Mouse (Mus musculus) heart, embryonic 14.5 days (tissue): ENCODE data around the gene Fdx1l. TPM values are rescaled to one million over a fixed set of nuclear protein-coding genes. Genes with fewer than 3 reads are reported as not detected.
A peak's percentile ranks its signal among the peaks of the same experiment; 100 is the strongest.

Experiments used
- ATAC-seq: fragments of 200-750 bp; cut with Nextera tagmentation; 2 replicates; pipeline ENCODE4 v1.8.0; 2017; ENCODE audit warnings: low read depth, moderate TSS enrichment; ENCODE audit not compliant: insufficient number of reproducible peaks, insufficient read depth, low FRiP score
- H3K27ac ChIP-seq, 2 experiments: fragments of 200-500 bp in 1 of 2; fragments of 300-500 bp in 1 of 2; sonication (generic) in 1 of 2; replicated peaks in 1 of 2; 2 replicates each; pipeline ENCODE4 v1.5.1; 2012 to 2014; ENCODE audit warnings: low read depth in 2 of 2, low read length in 2 of 2, control low read depth in 1 of 2, mild to moderate bottlenecking in 1 of 2, mixed read lengths in 1 of 2; ENCODE audit not compliant: control insufficient read depth in 1 of 2, insufficient read depth in 1 of 2
- H3K27me3 ChIP-seq: fragments of 300-500 bp; sonication (generic); 2 replicates; pipeline ENCODE4 v1.6.1; 2014; ENCODE audit warnings: mild to moderate bottlenecking, low read length, control low read depth; ENCODE audit not compliant: control insufficient read depth, insufficient read depth
- H3K36me3 ChIP-seq: fragments of 300-500 bp; sonication (generic); 2 replicates; pipeline ENCODE4 v1.6.1; 2014; ENCODE audit warnings: mild to moderate bottlenecking, control low read depth, low read length, mixed read lengths; ENCODE audit not compliant: control insufficient read depth, insufficient read depth
- H3K4me1 ChIP-seq, 2 experiments: fragments of 200-500 bp in 1 of 2; fragments of 300-500 bp in 1 of 2; sonication (generic) in 1 of 2; 2 replicates each; pipeline ENCODE4 v1.6.1; 2012 to 2014; ENCODE audit warnings: low read length in 2 of 2, control low read depth in 1 of 2, mixed read lengths in 1 of 2; ENCODE audit not compliant: control insufficient read depth in 2 of 2, insufficient read depth in 2 of 2
- H3K4me2 ChIP-seq: fragments of 300-500 bp; sonication (generic); 2 replicates; pipeline ENCODE4 v1.6.1; 2014; ENCODE audit warnings: mild to moderate bottlenecking, low read length
- H3K4me3 ChIP-seq, 2 experiments: fragments of 200-500 bp in 1 of 2; fragments of 300-500 bp in 1 of 2; sonication (generic) in 1 of 2; 2 replicates each; pipeline ENCODE4 v1.5.1; 2012 to 2014; ENCODE audit warnings: low read length in 2 of 2, mild to moderate bottlenecking in 2 of 2, control low read depth in 1 of 2, low read depth in 1 of 2, moderate library complexity in 1 of 2; ENCODE audit not compliant: control insufficient read depth in 1 of 2, insufficient read depth in 1 of 2
- H3K9ac ChIP-seq: fragments of 300-500 bp; sonication (generic); 2 replicates; pipeline ENCODE4 v1.6.1; 2014; ENCODE audit warnings: mild to moderate bottlenecking, low read length
- H3K9me3 ChIP-seq: fragments of 300-500 bp; sonication (generic); 2 replicates; pipeline ENCODE4 v1.6.1; 2016; ENCODE audit warnings: low read length, control low read depth; ENCODE audit not compliant: control insufficient read depth
- WGBS: fragments of 180-500 bp; shearing (Covaris S2); extraction: QIAGEN DNeasy Blood & Tissue Kit; methylation state at CpG from one replicate; pipeline ENCODE4 v1.1.7; 2014; 5-methylcytosine and 5-hydroxymethylcytosine counted together
- polyA plus RNA-seq: library from polyadenylated mRNA; unstranded; fragments of >200 nt; fragmentation: Nextera tagmentation; extraction: Ambion mirVana; gene quantifications from 2 replicates; pipeline ENCODE4 v1.2.1, GENCODE M21; 2014

Gene Fdx1l
- polyA plus RNA-seq, 1 experiment from 2014 or later, result 50.8 TPM

GRCm38 (mm10) chr9:21028560-21029110 is 44.8 kb downstream of the Fdx1l start:
- no peak for ATAC-seq
- Histone ChIP-seq H3K27me3 (peaks cover 32% of the 10 kb centered on the region), H3K36me3 (0 out of 2 replicates have a peak, but pooled peaks cover 6% of the 10 kb centered on the region), H3K4me2 (0 out of 2 replicates have a peak overlapping the region, but pooled peaks have one; percentile 83), H3K27ac (no peak overlapping the region), H3K4me3 (no peak overlapping the region), H3K4me1 (peaks cover 23 to 38% of the 10 kb centered on the region in 2 experiments), H3K9ac (no peak overlapping the region), H3K9me3 (no peaks in the 10 kb centered on the region)
- WGBS, result 74% methylated on average over 6 of the region's 6 CpGs

GRCm38 (mm10) chr9:21027774-21028290 is 45.6 kb downstream of the Fdx1l start:
- Histone ChIP-seq H3K9ac (no peak overlapping the region), H3K27me3 (peaks cover 24% of the 10 kb centered on the region), H3K4me3 (no peak overlapping the region), H3K4me1 (peaks cover 18 to 30% of the 10 kb centered on the region in 2 experiments), H3K4me2 (no peak overlapping the region), H3K36me3 (0 out of 2 replicates have a peak, but pooled peaks cover 6% of the 10 kb centered on the region), H3K27ac (no peak overlapping the region), H3K9me3 (no peaks in the 10 kb centered on the region)
- WGBS, result 59% methylated on average over 8 of the region's 8 CpGs
- no peak for ATAC-seq

- ATAC-seq, result no peak
- Histone ChIP-seq H3K4me1 (peaks cover 16 to 20% of the 10 kb centered on the region in 2 experiments), H3K36me3 (0 out of 2 replicates have a peak, but pooled peaks cover 6% of the 10 kb centered on the region), H3K9ac (no peak overlapping the region), H3K27me3 (peaks cover 14% of the 10 kb centered on the region), H3K4me2 (no peak overlapping the region), H3K27ac (no peak overlapping the region), H3K9me3 (no peaks in the 10 kb centered on the region), H3K4me3 (no peak overlapping the region)
- WGBS, result 78% methylated on average over 12 of the region's 12 CpGs
These were observed 46.6 kb downstream of the Fdx1l start for GRCm38 (mm10) chr9:21026849-21027248.

GRCm38 (mm10) chr9:21025258-21025810 is 48.1 kb downstream of the Fdx1l start:
- Histone ChIP-seq H3K4me2 (no peak overlapping the region), H3K4me3 (no peak overlapping the region), H3K9me3 (no peaks in the 10 kb centered on the region), H3K4me1 (peaks cover 11 to 13% of the 10 kb centered on the region in 2 experiments), H3K27me3 (peaks cover 10% of the 10 kb centered on the region), H3K9ac (no peak overlapping the region), H3K36me3 (peaks cover 6% of the 10 kb centered on the region; the same call in 1 of the 2 replicates), H3K27ac (no peak overlapping the region)
- WGBS, result 61% methylated on average over 19 of the region's 19 CpGs
- no peak for ATAC-seq

- ATAC-seq, result no peak
- Histone ChIP-seq H3K9me3 (no peaks in the 10 kb centered on the region), H3K27ac (no peak overlapping the region), H3K4me3 (no peak overlapping the region), H3K9ac (no peak overlapping the region), H3K36me3 (peaks cover 6% of the 10 kb centered on the region; the same call in 1 of the 2 replicates), H3K4me1 (no peaks in the 10 kb centered on the region), H3K27me3 (peaks cover 13% of the 10 kb centered on the region; the same call in 1 of the 2 replicates), H3K4me2 (no peak overlapping the region)
- WGBS, result 74% methylated on average over 1 of the region's 1 CpGs
These were observed 50.7 kb downstream of the Fdx1l start for GRCm38 (mm10) chr9:21022726-21023125.

GRCm38 (mm10) chr9:21022288-21022687 is 51.1 kb downstream of the Fdx1l start:
- Histone ChIP-seq H3K9ac (no peak overlapping the region), H3K27ac (no peak overlapping the region), H3K36me3 (peaks cover 6% of the 10 kb centered on the region; the same call in 1 of the 2 replicates), H3K4me1 (no peaks in the 10 kb centered on the region), H3K4me3 (no peak overlapping the region), H3K9me3 (no peaks in the 10 kb centered on the region), H3K27me3 (peaks cover 17% of the 10 kb centered on the region), H3K4me2 (no peak overlapping the region)
- 0 out of 2 replicates have a peak, but pooled peaks have one; percentile 17 for ATAC-seq
- 54% methylated on average over 6 of the region's 6 CpGs for WGBS

- Histone ChIP-seq H3K9ac (no peak overlapping the region), H3K4me1 (no peaks in the 10 kb centered on the region), H3K4me2 (no peak overlapping the region), H3K27ac (no peak overlapping the region), H3K36me3 (peaks cover 4% of the 10 kb centered on the region; the same call in 1 of the 2 replicates), H3K9me3 (no peaks in the 10 kb centered on the region), H3K4me3 (no peak overlapping the region), H3K27me3 (peaks cover 21% of the 10 kb centered on the region)
- WGBS, result 61% methylated on average over 3 of the region's 3 CpGs
- ATAC-seq, result no peak
These were observed 52.1 kb downstream of the Fdx1l start for GRCm38 (mm10) chr9:21021363-21021762.
